Mouse (Mus musculus) cerebellum, postnatal 10 days (tissue): ENCODE measurements around the gene Ier2.
"Not testable (repeated sequence)": the region's sequence is repeated elsewhere in the genome, so short reads cannot be mapped to it uniquely, and the experiment has no call there.

Source experiments
- DNase-seq, 2 experiments: peaks; one replicate each; pipeline ENCODE4 v3.0.0; 2021; ENCODE audit warnings: mixed read lengths in 2 of 2

The Ier2 gene

DNA sequence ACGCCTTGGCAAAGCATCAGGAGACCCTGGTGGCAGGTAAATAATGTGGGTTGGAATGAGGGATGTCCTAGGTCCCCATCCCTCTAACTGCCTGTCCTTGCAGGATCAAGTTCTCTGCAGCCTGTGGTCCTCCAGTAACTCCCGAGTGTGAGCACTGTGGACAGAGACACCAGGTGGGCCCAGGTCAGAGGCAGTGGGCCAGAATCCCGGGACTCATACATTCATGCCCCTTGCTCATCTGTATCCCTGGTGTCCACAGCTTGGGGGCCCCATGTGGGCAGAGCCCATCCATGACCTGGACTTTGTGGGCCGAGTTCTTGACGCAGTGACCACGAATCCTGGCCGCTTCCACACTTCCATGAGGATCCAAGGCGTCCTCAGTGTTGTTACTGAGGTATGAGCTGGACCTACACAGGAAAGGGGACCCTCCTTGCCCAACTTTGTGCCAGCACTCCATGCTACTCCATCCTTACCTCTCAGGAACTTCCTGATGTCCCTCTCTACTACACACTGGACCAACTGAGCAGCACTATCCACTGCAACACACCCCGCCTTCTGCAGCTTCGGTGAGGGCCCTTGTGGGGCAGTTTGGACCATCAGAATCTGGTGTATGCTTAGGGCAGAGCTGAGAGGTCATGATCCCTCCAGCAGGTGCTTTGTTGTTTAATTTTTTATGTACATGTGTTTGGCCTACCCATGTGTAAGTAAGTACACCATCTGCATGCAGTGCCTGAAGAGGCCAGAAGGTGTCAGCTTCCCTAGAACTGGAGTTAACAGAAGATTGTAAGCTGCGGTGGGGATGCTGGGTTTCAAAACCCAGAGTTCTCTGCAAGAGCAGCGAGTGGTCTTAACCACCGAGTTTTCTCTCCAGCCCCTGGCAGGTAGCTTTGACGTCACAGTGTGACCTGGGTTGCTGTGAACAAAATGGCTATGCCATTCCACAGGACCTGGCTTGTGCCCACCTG, 34.8 kb upstream of the Ier2 start:
- peak; percentile 83 to 87 for DNase-seq

DNA sequence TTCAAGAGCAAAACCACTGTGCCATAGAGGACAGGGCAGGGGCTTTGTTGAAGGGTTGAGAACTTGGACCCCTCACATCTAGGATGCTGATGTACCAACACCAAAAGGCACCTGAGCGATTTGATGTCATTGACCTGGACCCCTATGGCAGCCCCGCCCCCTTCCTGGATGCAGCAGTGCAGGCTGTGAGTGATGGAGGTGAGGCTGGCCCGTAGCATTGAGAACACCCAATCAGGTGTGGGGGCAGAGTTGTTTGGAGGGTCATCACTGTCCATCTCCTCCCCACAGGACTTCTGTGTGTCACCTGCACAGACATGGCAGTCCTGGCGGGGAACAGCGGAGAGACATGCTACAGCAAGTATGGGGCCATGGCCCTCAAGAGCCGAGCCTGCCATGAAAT, 32.5 kb upstream of the Ier2 start:
- DNase-seq: peak in 1 of 2 experiments; percentile 16

DNA sequence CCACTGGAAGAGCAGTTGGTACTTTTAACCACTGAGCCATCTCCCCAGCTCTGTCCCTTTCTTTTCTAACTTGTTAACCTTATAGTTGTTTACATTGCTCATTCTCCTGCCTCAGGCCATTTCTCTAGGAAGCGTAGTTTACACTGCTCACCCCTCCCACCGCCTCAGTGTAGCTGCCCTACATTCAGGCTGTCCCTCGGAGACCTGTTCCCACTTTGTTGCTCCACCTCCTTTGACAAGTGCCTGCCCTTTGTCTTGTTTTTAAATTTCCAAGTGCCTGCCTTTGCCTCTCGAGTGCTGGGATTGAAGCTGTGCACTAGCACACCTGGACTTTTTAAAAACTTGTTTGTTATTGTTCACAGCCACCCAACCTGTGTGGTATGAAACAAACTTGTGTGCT, 30.7 kb upstream of the Ier2 start:
- DNase-seq: no peak

DNA sequence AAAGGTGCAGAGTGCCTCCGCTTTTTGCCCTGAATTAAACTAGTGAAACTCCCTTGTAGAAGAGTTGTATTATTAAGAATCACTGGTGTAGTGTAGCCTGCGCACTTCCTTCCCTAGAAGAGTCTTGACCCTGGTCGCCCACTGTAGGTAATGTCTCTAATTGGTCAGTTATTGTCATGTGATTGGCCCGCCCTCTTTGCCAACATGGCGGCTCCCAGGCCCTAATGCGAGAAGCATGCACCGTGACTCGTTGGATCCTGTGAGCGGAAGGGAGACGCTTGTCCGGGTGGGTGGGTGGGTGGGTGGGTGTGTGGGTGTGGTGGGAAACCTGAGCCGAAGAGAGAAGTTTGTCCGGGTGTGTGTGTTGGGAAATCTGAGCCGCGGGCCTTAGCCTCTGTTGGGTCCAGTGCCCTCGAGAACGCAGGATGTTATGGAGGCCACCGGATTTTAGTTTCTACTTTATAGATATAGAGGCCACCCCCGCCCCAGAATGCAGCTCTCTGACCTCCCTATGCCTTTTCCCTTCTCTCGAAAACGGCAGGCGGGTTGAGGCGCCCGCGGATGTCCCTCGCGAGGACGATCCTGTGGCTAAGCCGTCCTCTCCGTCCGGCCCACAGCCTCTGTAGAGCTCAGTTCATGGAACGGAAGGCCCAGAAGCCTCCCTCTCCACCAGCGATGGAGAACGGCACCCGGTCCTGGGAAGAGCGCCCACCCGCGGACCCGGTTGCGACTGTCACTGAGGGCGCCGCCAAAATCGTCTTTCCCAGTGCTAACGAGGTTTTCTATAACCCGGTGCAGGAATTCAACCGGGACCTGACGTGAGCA, 26.7 kb upstream of the Ier2 start:
- DNase-seq: peak; percentile 93 to 94

DNA sequence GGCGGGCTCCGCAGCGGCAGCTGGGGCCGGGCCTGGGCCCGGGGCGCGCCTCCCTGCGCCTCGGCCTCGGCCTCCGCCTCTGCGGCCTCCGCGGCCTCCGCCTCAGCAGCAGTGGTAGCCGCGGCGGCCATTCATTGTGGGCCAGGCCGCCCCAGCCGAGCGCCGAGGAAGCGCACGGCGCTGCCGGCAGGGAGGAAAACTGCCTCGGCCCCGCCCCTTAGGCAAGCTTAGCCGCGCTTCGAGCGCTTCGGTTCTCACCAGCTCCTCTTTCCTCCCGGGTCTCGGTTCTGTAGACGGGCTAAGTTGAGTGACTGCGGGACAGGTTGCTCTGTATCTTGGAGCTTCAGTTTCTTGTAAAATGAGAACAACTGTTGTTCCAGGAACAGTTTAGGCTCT, 25.1 kb upstream of the Ier2 start, which contains the start of gene Nacc1:
TSS of gene Nacc1 (minus strand) at position 158 of the 396 bp plus-strand sequence.
- peak; percentile 94 to 95 for DNase-seq

DNA sequence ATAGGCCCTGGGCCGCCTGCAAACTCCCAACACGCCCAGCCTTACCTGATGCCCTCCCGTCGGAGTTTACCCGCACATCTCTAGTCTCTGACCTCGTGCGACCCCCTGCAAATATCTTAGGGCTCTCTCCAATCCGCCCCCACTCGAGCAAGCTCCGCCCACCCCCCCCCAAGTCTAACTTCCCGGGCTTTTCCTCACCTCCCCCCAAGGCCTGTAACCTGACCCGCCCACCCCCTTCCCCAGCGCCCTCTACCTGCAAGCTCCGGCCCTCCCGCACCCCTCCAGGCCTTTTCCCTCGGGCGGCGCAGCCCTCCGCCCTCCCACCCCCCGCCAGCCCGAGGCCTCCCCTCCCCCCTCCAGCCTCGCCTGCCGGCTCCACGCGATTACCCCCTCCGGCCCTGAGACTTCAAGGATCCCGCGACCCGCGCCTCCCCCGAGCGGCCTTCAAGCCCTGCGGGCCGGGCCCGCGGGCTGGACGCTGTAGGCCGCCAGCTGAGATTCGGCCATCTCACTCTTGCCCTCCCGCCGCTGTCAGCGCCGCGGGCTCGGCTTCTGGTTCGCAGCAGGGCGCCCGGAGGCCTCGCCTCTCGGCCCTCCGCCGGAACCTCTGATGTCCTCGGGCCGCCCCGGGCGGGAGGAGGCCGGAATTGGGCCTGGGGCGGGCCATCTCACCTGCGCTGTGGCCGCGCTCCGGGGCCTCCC, 24.5 kb upstream of the Ier2 start:
- DNase-seq: peak in 1 of 2 experiments; percentile 67

DNA sequence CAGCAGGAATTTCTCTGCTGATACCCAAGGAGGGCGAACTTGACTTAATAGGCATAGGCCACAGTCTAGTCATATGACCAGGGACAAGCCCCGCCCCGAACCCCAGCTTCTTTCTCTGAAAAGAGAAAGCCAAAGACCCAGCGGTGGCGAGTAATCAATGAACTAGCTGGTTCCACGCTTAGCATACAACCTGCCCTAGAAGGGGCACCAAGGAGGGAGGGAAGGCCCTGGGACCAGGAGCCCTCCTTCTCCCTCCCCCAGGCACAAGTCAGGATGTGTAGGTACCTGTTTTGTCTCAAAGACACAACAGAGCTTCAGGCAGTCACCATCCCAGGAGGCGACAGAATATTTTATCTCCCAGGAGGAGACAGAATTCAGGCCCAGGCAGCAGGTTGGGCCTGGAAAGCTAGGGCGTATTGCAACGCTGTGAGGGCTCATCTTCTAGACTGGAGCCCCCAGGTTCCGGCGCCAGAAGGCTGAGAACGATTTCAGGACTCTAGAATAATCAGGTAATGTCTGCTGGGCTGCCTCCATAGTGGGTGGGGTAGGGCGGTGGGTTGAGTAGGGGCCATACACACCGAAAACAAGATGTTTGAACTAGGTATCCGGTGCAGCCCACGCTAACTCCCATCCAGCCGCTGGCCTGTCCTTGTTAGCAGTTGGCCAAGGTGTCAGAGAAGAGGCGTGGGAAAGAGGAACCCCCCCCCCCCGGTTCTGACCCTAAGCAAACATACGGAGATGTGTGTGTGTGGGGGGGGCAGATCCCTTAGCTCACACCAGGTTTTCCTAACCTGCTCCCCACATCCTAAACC, 23.7 kb upstream of the Ier2 start, which contains the start of gene Trmt1:
TSS of gene Trmt1 (plus strand) at position 117 of the 812 bp plus-strand sequence.
- peak; percentile 47 to 58 for DNase-seq

DNA sequence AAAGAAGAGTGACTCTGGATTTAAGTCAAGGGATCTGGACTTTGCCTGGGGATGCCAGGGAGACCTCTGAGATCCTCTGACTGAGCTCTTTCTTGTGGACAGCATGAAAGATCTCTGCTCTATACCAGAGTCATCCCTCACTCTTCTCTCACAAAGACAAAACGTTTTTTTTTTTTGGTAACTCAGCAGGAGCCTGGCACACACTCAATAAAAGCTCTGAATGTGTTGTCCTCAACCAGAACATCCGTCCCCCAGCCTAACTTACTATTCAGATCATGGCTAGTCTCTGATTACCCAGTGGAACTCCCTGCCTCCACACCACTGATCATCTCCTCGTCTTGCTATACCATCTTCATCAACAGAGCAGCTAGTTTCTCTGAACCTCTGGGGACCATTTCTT, 21.9 kb upstream of the Ier2 start:
- peak; percentile 42 to 51 for DNase-seq

DNA sequence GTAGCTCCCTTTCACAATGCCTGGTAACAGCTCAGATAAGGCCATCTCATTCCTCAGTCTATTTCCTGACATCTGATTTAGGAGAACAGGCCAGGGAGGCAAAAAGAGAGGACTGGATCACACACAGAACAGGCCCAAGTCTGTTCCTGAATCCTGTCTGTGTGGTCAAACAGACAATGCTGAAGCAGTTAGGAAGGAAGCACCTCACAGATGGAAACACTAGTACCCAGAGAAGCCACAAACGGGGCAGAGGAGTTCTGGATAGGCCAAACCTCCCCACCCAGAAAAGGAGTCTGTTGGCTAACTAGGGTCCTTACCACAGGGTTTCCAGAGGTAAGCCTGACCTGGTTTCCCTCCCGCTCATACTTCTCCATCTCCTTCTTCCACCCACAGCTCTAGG, 19.6 kb upstream of the Ier2 start:
- no peak for DNase-seq

DNA sequence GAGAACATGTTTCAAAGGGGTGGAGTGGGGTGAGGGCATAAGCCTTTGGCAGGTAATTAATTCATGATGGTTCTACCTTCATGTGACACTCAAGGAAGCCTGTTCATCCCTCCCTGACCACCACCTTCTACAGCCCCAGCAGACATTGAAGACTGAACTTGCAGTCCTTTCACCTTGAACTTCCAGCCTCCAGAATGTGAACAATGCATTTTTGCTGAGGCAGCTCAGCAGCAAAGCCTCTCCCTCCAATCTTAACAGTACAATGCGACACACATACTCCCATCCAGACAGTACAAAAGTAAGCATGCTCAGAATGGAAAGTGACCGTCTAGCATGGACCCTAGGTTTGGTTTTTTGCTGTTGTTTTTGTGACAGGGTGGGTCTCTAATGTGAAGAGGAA, 18.8 kb upstream of the Ier2 start:
- no peak for DNase-seq

DNA sequence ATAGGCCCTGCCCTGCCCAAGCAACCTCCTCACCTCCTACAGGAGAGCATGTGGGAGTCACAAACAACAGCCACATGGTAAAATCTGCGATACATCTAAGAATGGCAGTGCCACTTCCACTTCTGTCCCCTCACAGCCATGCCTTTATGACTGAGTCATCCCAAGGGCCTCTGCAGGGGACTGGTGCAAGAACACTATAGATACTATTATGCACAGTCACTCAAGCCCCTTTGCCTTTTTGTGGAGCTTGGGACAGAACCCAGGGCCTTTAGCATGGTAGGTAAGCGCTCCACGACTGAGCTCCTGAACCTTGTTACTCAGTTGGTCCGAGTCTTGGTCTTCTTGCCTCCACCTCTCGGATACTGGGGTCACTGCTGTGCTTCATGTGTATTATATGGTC, 14.7 kb upstream of the Ier2 start:
- no peak for DNase-seq

DNA sequence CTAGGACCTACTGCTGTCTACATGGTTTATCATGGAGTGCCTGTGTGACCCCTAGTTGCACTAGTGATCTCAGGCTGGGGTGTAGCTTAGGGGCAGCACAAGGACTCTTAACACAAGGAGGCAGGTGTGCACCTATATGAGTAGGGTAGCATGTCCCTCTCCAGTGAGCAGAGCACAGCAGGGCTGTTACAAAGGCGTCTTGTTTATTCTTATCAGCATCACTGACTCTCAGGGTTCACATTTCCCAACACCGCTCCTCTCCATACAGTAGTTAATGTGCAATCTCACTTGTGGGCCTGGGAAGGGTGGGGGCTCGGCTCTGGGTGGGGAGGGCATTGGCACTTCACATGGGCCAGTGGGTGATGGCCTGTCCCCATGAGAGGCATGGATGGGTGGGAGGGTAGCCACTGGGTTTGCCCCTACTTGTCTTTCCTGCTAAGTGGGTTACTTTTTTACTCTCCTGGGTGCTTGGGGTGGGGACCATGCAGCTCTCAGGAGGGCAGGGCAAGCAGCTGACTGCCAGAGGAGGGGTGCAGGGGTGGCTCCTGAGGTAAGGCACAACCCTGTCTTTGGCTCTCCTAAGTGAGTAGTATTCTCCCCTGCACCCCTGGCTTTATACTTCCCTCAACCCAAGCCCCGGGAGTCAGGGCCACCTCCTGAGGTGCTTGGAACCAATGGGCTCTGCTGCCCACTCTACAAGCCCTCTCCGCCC, 7.8 kb upstream of the Ier2 start:
- not testable (repeated sequence) for DNase-seq

DNA sequence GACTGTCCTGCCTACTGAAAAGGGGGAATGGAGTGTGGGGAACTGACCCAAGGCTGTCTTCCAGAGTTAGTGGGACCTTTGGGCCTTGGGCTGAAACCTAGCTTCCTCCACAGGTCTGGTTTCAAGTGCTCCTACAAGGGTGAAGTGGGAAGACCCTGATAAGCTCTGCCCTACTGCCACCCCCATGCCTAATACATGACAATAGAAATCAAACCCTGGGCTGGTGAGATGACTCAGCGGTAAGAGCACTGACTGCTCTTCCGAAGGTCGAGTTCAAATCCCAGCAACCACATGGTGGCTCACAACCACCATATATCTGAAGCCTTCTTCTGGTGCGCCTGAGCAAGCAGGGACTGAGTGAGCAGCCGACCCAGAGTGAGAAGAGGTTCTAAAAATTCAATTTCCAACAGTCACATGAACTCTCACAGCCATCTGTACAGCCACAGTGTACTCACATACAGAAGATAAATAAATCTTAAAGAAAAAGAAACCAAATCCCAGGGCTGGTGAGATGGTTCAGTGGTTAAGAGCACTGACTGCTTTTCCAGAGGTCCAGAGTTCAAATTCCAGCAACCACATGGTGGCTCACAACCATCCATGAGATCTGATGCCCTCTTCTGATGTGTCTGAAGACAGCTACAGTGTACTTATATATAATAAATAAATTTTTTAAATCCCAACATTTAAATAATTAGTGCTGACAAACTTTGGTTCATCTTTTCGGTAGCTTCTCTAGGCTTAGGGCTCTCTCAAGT, 6.3 kb upstream of the Ier2 start:
- DNase-seq: no peak

DNA sequence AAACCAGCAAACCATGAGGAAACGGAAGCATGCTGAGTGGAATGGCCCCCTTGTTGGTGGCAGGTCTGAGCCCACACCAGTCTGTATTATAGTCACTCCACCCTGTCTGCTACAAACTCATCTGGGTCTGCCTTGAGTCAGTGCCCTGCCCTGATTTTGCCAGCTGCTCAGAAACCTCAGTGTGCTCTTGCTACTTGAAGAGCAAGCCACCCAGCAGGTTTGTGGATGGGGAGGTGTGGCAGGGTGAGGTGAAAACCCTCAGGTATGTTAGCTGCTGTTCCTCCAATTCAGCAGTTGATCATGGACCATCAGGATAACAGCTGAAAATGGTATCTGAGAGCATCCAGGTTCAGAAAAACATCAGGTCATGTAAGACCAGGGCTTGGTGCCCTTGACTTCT, 5.4 kb upstream of the Ier2 start:
- no peak for DNase-seq

DNA sequence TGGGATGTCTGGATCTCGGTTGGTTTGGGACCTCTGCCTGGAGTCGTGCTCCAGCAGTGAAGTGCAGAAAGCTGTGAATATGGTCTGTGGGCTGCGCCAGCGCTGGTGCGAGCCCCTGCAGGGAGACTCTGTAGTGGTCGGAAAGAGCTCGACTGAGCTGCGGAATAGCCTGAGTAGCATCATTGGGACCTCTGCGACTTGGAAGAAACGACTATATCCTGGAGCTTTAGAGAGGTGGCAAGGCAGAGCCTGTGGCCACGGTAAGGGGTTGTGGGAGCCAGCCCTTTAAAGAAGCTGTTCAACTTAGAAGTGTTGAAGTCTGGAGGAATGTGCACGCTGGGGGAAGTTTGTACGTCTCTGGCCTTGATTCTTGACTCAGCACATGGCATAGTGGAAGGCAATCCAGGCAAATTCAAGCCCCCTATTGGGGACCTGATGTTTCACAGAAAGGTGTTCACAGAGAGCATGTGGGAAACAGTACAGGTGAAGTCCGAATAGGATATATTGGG, 2.8 kb upstream of the Ier2 start:
- DNase-seq: no peak

DNA sequence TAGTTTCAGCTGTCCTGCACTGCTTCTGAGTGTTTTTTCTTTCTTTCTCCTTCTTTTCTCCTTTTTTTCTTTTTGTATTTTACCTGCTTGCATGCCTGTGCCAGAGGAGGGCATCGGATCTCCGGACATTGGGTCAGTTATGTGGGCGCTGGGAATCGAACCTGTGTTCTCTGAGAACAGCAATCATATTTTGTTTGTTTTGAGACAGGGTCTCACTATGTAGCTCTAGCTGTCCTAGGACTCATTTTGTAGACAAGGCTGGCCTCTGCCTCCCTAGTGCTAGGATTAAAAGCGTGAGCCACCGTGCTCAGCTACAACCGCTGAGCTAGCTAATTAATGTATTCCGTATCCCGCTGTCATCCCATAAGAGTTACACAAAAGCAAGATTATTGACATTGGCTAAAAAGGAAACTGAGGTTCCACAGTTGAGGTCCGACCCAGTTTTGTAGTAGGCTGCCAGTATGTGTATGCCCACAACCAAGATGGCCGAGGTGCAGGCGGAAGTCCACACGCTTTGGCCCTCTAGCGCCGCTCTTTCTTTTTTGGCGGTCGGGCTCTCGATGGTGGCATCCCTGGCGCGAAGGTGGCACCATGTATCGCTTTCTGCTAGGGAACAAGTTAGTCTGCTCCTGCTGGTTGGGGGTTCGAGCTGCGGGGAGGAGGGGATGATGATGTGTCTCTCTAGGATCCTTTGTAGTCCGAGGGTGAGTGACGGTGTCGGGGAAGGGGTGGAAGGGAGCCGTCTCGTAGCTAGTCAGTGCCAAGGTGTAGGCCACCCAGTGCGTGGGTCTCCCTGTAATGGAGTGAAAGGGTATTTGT, 2.1 kb upstream of the Ier2 start:
- peak; percentile 91 to 93 for DNase-seq

DNA sequence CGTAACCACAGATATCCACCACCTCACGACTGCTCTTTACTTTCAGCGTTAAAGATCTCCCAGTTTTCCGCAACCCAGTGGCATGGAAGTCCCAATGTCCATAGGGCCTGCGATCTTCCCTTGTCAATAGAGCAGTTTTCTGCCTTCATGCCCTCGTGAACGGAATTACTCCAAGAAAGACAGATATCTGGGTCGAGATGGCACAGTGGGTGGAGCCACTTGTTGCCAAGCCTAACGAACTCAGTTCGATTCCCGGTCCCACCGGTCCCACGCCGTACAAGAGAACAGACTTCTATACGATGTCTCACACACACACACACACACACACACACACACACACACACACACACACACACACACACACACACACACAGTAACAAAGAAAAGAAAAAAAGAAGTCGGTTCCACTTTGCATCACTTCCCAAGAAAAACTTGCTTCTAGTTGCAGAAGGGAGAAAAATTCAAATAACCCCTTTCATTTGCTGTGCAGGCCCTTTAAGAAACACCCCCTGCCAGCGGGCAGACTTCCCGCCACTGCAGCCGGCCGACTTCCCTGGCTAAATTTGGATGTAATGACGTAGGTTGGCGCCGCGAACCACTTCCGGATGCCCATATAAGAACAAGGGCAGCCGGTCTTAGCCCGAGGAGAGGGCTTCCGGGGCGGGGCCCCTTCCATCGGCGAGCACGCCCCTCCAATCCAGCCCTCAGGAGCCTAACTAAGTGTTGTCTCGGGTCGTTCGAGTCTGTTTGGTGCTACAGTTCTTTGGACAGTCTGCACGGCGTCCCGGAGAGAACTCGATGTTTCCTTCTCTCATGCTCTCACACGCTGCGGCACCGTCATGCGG, 1.1 kb upstream of the Ier2 start:
- DNase-seq: peak; percentile 98 to 99

DNA sequence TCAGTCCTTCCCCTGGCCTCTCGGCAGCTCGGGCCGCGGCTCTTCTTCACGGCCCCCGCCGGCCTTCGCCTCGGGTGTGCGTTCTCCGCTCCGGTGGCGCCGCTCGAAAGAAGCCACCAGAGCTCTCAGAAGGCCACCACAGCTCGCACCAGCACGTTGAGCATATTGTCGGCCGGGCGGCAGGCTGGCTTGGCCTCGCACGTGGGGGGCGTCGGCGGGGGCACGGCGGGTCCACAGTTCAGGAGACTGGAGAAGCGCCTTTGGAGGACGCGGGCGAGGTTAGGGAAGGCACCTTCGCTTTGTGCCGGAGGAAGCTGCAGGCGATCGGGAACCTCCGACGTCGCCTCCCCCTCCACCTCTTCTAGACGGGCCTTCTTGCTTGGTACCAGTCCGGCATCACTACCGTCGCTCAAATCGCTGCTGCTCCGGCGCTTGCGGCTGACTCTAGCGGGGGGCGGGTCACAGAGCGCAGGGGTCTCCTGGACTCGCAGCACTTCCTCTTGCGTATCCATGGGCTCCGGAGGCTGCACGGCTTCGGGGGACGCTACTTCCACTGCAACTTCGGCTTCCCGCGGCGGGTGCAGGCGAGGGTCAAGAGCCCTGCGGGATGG, 586 bp downstream of the Ier2 start:
- peak; percentile 74 to 78 for DNase-seq
